Mouse (Mus musculus): ENCODE data around the gene Rnf182.

Rnf182 gene

DNA sequence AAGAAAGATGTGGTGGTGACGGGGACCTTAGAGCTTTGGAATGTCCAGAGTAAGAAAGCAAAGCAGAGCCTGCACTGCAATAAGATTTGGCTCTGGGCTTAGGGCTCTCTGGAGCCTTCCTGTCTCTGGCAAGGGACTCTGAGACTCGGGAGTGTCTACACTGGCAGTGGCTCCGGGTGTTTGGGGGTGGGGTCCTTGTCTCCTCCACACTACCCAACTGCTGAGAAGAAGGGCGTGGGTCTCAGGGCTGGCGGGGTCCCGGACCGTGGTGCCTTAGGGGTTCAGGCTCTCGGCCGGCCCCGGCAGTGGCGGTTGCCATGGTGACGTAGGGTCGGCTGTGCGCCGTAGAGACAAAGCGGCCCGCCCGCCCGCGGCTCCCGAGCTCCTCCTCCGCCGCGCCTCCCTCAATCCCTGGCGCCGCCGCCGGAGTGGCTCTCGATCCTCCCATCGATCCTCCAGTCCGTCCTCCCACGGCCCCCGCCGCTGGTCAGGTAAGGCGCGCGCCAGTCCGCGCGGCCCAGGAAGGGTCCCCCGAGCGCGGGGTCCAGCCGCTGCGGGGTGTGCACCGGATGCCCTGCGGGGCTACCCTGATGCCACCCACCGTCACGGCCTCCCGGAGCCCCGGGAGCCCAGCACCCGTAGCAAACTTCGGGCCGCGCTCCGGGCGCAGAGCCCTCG is at the start of gene Rnf182:
Gene Rnf182 (plus strand): TSS at position 134 of the 678 bp plus-strand sequence.
- DNase-seq (ENCODE audit: low read depth, low spot score): peak; percentile 86

DNA sequence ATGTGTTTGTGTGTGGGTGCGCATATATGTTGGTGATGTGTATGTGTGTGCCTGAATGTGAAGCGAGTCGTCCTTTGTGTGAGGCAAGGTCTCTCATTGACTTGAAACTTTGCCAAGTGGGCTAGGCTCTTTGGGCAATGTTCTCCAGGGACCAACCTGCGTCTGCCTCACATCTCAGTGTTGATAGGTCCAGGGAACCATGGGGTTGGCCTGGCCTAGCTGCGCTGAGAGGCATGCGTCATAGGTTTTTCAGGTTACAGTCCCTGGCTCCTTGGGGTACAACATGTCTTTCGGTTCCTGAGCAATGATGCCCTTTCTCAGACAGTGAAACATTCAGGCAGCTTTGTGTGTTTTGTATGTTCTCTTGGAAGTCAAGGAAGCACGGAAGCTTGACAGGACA is 49.3 kb upstream of the Rnf182 start:
- no peak for DNase-seq (ENCODE audit: low read depth, low spot score)

DNA sequence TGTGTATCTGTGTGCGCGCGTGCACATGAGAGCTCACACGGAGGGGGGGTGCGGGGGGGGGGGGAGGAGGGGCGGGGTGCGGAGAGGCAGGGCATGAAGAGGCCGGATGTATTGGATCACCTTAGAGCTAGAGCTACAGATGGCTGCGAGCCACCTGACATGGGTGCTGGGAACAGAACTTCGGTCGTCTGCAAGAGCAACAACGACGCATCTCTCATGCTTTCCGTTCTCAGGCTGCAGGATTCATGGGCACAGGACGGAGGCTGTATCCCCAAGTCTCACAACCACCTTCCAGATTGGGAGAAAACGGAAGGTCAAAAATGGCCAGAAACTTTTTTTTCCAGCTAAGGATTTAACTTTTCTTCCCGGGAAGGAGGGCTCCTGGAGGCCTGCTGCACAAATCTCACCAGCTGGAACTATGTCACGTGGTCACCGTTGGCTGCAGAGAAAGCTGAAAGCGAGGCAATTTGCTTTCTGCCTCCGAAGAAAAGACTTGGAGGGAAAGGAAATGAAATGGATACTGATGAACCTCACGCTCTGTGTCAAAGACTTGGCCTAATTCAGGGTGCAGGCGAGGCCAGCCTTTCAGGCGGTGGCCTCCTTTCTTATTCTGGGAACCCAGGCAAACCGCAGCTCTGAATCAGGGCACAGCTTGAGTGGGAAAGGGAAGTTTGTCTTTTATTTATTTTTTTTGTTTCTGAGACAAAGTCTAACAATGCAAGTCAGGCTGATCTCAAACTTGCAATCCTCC is 48.2 kb upstream of the Rnf182 start:
- DNase-seq (ENCODE audit: low read depth, low spot score): no peak

- DNase-seq (ENCODE audit: low read depth, low spot score): no peak
Measured at GRCm38 (mm10) chr13:43573979-43574378, 41.5 kb upstream of the Rnf182 start.

DNA sequence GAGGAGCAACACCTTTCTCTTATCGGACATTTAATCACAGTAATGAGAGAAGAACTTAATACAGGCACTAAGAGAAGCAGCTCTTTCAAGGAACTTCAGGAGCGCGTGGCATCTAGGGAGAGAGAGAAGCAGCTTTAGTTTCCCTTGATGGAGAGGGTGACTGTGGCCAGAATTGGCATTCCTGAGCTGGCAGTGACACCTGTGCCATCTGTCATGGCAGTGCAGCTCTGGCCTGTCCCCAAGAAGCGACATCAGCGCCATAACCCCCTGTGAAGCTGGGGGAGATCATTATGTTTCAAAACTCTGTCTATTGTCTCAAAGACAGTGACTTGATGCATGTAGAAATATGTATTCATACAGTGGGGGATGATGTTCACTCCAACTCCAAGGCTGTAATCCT is 40.1 kb upstream of the Rnf182 start:
- no peak for DNase-seq (ENCODE audit: low read depth, low spot score)

DNA sequence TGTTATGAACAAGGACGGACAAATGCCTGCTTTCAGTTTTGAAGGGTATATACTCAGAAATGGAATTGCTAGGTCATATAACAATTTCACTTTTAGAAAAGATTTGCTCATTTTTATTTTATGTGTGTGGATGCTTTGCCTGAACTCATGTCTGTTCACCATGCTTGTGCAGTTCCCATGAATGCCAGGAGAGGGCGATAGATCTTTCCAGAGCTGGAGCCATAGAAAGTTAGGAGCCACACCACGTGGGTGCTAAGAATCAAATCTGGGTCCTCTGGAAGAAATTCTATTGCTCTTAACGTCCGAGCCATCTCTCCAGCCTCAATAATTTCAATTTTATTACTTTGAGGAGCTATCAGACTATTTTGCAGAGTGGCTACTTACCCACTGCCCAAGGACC is 38.3 kb upstream of the Rnf182 start:
- no peak for DNase-seq (ENCODE audit: low read depth, low spot score)

- DNase-seq (ENCODE audit: low read depth, low spot score): no peak
Measured at GRCm38 (mm10) chr13:43577766-43578165, 37.7 kb upstream of the Rnf182 start.

DNA sequence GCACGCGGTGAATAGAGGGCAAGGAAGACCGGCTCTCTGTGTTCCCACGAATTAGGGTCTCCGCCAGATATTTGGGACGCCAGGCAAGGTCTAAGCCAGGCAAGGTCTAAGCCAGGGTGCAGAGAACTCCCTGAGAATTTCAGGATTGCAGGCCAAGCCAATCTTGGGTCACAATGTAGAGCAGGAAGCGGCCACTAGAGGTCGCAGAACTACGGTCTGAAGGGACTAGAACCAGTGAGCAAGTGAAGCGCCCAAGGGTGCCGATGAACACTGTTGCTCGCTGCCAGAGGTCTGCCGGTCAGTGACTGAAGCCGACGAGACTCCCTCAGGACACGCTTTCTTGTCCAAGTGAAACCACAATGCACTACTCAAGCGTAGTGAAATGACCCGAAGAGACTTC is 35.8 kb upstream of the Rnf182 start:
- DNase-seq (ENCODE audit: low read depth, low spot score): peak; percentile 62

GRCm38 (mm10) chr13:43580661-43581060 is 34.8 kb upstream of the Rnf182 start:
- no peak for DNase-seq (ENCODE audit: low read depth, low spot score)

DNA sequence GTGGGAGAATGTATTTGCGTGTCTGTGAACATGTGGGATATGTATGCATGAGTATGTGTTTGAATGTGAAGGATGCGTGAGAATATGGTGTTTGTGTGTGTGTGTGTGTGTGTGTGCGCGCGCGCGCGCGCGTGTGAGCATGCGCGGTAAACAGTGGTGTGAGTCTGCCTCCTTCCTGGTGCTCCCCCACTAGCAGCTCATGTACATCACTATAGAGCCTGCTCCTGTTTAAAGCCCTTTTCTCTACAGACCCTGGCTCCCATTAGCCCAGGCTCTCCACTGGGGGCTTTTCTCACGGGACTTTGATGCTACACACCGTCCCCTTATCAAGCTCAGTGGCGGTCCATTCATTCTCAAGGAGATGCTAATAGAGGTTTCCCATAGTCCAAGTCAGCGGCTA is 32.5 kb upstream of the Rnf182 start:
- DNase-seq (ENCODE audit: low read depth, low spot score): peak; percentile 26

GRCm38 (mm10) chr13:43583504-43583903 is 32.0 kb upstream of the Rnf182 start:
- no peak for DNase-seq (ENCODE audit: low read depth, low spot score)

- no peak for DNase-seq (ENCODE audit: low read depth, low spot score)
Measured at GRCm38 (mm10) chr13:43585335-43585734, 30.2 kb upstream of the Rnf182 start.

DNA sequence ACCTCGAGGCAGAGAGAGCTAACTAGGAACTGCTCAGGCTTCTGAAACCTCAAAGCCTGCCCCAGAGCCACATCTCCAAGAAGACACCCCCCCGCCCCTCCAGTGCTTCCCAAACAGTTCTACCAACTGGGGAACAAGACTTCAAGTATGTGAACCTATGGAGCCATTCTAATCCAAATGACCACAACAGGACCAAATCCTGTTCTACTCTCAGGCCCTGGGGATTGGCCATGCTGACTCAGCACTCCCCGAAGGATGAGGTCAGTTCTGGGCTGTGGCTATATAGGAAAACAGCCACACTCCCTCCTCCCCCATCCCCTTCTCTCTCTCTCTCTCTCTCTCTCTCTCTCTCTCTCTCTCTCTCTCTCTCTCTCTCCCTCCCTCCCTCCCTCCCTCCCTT is 28.5 kb upstream of the Rnf182 start:
- DNase-seq (ENCODE audit: low read depth, low spot score): no peak

DNA sequence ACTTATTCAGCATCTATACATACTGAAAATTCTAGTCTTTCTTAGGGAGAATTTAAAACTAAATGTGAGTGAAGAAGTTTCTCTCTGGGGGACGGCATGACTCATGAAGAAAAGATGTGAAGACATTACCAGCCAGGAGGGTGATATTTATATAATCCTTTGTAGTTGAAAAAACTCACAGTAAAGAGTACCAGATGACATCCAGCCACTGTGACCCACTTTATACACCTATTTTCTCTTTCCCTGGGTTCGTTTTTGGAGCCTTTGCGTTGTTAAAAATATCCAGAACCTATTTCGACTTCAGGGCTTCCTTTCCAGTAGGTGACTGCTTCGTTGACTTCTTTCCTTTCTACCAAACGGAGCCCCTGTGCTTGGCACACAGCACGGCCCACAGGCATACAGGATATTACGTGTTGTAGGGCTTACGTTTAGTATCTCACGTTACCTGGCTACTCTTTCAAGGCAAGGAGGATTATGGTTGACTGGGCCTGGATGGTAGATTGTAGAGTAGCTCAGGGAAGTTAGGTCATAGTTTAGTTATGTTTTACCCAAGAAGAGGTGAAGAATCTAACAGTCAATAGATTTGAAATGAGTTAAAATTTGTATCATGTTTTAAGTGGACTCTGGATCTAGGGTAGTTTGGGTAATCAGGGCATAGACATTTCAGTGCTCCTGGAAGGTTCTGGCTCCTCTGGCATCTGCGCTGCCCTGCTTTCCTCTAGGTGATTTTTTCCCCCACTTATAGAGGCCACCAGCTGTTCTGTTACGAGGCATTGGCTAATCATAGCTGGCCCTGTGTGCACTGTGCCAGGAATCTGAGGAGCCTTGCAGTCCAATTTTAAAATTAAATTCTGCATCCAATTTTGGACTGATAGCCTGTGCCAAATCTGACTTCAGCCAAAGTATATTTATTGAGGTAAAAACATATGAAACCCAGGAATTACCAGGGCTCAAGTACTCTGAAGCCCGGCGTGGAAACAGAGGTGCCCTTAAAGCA is 27.4 kb upstream of the Rnf182 start:
- DNase-seq (ENCODE audit: low read depth, low spot score): no peak

- DNase-seq (ENCODE audit: low read depth, low spot score): no peak
Measured at GRCm38 (mm10) chr13:43591828-43592680, 23.5 kb upstream of the Rnf182 start.

DNA sequence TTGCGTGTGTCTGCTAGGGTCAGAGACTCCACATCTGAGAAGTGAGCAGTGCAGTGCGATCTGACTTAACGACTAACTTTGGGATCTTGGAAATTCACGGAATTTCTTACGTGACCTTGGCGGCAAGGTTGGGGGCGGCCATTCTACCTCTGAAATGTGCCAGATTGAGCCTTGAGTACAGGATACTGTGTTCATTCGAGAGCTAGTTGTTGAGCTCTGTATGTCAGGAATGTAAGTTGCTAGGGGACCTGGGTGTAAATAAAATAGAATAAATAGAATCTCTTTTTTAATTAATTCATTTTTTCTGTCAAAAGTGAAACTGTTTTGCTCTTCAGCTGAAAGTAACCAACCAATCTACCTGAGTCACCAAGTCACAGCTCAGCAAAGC is 22.8 kb upstream of the Rnf182 start:
- DNase-seq (ENCODE audit: low read depth, low spot score): no peak

DNA sequence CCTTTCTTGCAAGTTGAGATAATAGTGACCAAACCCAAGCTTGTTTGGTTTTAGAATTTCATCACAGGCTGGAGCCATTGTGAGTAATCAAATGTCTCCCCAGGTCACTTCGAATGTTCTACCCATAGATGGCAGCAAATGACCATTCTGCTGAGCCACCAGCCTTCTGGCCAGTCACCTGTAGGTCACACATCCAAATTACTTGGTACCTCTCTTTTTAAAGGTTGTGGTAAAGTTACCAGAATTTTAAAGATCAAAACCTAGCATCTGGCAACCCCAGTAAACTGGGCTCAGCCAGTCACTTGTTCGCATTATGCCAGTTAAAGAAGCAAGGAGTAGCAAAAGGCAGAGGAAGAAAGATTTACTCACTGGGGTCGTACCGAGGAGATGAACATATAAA is 19.6 kb upstream of the Rnf182 start:
- DNase-seq (ENCODE audit: low read depth, low spot score): peak; percentile 65

DNA sequence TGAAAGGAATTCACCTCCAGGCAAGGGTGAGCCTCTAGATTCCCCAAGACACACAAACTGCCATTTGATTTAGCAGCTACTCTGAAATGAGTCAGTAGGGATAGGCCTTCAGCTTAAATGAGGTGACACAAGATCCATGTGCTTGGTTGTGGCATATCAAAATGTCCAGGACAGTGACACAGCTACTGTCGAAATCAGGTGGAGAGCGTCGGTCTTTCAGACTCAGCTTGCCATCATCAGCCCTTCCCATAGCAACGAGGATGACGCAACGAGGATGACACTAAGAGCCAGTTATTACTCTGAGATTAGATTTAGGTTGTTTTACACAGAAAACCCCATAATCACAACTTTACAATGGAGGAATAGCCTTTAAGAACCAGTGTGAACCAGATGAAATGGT is 14.5 kb upstream of the Rnf182 start:
- no peak for DNase-seq (ENCODE audit: low read depth, low spot score)

DNA sequence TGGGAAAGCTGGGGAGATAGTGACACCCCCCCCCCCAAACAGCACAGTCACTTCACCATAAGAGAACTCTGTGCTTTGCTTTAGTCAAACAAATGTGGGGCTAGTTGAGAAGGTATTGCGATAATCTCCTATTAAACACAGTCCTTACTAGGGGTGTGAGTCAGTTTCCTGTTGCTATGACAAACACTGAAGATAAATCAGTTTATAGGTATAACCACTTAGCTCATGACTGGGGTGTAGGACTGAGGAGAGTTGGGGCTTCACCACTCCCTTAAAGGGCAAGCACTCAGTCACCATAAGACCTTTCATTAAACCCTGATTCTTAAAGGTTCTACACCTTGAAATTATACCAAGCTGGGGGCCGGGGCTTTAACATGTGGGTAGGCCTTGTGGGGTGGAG is 13.1 kb upstream of the Rnf182 start:
- no peak for DNase-seq (ENCODE audit: low read depth, low spot score)

DNA sequence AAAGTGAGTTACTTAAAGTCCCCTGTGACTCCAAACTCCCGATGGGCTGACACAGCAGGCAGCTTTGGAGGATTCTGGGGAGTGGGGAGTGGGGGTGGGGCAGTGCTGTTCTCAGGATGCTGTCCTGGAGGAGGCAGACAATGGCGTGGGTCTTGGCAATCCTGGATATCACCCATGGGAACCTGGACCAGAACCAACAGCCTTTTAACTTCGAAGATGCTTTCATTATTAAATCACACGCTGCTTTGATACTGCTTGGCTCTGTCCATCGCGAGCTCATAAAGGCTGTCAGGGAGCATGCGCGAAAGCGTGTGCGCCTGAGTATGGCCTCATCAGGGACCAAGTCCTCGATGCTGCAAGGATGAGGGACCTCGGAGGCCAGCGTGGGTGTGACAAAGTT is 12.5 kb upstream of the Rnf182 start:
- DNase-seq (ENCODE audit: low read depth, low spot score): no peak

DNA sequence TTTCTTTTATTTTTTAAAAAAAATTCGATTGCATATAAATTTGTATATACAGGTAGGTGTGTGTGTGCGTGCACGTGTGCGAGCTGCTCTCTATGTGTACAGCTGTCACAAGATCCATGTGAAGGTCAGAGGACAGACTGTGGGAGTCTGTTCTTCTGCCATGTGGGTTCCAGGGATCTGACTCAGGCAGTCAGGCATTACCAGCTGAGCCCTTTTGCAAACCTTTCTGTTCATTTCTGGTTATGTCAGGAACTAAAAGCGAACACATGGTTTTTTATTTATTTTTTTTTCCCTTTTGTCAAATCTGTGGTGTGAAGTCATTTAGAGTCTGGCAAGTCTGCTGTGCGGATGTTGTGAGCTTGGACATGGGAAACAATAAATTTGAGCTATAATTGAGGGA is 6.7 kb upstream of the Rnf182 start:
- no peak for DNase-seq (ENCODE audit: low read depth, low spot score)
